Mouse (Mus musculus) thymus, postnatal 0 days (tissue): ENCODE results near the gene Cd28. TPM values are rescaled to one million over a fixed set of nuclear protein-coding genes. Genes with fewer than 3 reads are reported as not detected.
"Not testable (repeated sequence)": the region's sequence is repeated elsewhere in the genome, so short reads cannot be mapped to it uniquely, and the experiment has no call there.

ENCODE experiments used
- DNase-seq: peaks from one replicate; pipeline ENCODE4 v3.0.0-alpha.2; 2015; ENCODE audit warnings: low spot score
- polyA plus RNA-seq: library from polyadenylated mRNA; unstranded; fragments of >200 nt; fragmentation: Nextera tagmentation; extraction: Ambion mirVana; gene quantifications from 2 replicates; pipeline ENCODE4 v1.2.1, GENCODE M21; 2015

The Cd28 gene
- polyA plus RNA-seq, 1 experiment from 2014 or later = 103 TPM

DNA sequence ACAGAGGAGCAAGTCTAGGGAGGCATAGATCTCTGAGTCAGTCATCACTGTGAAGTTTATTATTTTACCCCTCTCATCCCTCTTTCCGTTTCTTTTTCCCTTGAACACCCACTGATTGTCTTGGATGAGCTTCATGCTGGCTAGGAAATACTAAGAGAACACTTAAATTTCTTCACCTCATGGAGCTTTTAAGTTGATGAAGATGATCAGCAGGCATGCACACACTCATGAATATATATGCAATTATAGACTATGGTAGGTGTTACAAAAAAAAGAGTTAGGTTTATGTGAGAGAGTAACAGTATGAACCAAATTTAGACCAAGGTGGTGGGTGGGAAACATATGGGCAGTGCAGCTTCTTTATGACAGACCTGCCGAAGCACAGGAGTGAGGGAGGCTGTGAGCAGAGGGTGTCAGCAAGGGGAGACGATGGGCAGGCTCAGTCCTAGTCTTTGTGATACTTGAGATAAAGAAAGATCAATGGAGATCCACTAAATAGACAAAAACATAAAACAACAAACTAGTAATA lies 79.1 kb downstream of the Cd28 start:
- DNase-seq = no peak

DNA sequence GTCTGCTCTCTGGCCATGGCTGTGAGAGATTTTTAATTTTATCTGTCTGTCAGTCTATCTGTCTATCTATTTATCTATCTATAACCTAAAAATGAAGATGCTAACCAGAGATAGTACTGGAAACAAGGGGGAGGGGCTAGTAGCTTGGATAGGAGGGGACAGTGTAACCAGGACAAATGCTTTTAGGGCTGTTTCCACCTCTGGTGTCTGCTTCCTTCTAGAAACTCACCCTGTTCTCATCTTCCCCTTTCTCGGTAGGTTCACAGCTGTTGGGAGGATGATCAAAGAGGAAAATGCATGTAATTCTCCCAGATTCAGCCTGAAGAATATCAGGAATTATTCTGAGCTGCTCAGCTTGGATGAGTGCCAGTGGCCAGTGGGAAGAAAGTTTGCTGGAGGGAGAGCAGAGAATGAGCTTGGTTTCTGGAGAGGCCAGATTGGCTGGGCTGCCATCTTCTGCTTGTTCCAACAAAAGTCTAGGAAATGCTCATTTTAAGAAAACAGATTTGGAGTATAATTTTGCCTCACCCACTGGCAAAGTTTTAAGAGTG lies 83.3 kb downstream of the Cd28 start:
- DNase-seq = no peak

GRCm38 (mm10) chr1:60801210-60801671 lies 84.6 kb downstream of the Cd28 start:
- DNase-seq = no peak

DNA sequence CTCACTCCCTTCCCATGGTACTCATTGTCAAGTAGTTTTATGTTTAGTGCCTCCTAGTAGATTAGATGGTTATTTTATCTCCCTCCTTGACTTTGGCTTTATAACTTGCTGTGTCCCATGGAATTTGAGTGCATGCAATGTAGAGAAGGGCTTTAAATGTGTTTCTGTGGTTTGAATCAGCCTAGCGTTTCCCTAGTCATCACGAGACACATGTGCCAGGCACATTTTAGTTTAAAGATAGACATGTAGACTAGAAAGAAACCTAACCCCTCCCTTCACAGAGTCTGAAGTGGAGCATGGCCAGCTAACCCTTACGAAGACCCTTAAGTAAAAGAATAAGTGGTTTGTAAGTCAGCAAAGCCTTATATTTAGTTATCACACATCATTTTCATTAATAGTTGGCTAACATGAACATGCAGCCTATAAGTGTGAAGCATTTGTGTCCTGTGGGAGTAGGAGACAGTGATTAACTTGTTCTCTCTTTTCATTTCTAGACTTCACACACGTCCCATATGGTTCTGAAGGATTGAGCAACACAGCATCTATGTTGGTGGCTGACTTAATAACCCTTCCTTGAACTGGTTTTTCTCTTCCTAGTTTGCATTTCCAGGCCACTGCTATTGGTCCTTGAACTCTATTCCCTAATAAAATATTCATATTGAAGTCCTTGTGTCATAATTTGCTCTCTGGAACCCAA lies 86.7 kb downstream of the Cd28 start:
- no peak for DNase-seq

DNA sequence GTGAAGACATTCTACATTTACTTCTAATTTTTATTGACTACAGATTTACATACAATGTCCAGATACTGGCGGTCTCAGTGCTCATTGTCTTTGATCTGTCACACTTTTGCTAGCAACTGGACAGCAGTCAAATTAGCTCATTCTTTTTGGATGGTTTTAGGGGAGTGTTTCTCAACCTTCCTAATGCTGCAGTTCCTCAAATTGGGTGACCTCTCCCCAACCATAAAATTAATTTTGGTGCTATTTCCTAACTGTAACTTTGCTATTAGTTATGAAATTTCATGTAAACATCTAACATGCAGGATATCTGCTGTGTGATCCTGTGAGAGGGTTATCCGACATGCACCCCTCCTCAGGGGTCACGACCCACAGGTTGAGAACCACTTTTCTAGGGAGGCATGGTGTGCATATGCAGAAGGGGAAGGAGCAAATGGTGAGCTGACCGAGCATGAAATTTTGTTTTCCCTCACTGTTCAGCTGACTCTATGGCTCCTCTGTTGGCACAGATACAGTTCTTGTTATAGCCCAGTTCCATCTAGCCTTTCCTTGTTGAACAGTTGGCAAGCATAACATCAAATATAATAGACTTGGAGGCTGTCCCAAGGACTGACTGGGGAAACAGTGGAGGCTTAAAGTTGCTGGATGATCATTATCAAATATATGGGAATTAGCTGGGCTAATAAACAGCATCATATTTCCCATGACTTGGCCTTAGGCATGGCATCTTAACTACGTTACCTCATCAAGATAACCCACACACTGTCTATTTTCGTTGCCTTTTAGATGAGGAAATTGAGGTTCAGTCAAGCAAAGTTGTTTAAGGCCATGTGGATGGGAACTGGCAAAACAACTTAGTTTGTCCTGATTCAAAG lies 87.5 kb downstream of the Cd28 start:
- DNase-seq = no peak

DNA sequence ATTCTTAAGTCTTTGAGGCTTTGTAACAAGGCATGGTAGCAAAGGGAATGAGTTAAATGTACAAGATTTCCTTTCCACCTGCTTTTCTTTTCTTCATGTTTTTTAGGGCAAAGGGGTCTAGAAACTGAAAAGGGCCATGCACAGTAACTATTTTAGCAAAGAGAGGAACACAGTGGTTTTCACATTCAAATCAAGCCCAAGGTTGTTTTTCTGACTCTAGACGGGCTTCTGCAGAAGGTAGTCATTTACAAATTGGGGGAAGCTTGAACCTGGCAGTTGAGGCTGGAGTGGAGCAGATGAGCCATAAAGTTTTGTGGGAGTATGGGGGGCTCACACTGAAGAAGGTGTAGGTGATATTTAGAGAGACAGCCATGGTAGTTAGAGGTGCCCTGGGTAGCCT lies 88.6 kb downstream of the Cd28 start:
- no peak for DNase-seq

- DNase-seq = no peak
These were observed 91.1 kb downstream of the Cd28 start for GRCm38 (mm10) chr1:60807748-60808147.

- DNase-seq = no peak
These were observed 91.9 kb downstream of the Cd28 start for GRCm38 (mm10) chr1:60808466-60808865.

GRCm38 (mm10) chr1:60809166-60809565 lies 92.6 kb downstream of the Cd28 start:
- DNase-seq = no peak

DNA sequence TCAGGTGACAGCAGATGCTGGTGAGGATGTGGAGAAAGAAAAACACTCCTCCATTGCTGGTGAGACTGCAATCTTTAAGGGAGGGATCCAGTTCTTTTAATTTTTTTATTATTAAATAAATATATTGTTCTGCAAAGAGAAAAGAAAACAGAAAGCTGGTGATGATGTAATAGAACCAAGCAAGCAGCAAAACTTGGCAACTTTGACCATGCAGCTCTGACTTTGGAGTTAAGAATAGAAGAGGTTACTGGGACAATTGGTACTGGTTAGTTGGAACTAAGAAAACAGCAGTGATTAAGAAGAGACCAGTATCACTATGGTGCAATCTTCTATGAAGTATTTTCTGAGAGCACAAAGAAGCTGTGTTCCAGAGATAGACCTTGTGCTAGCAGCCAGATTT lies 94.2 kb downstream of the Cd28 start:
- no peak for DNase-seq

DNA sequence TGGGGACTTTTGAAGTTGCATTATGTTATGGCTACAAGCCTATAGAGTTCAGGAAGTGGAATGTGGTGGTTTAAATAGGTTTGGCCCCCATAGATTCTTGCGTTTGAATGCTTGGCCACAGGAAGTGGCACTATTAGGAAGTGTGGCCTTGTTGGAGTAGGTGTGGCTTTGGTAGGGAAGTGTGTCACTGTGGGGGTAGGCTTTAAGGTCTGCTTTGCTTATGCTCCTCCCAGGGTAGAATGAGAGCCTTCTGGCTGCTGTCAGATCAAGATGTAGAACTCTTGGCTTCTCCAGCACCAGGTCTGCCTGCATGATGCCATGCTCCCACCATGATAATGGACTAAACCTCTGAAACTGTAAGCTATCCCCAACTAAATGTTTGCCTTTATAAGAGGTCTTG lies 95.4 kb downstream of the Cd28 start:
- no peak for DNase-seq

- DNase-seq = no peak
These were observed 96.8 kb downstream of the Cd28 start for GRCm38 (mm10) chr1:60813411-60813810.

DNA sequence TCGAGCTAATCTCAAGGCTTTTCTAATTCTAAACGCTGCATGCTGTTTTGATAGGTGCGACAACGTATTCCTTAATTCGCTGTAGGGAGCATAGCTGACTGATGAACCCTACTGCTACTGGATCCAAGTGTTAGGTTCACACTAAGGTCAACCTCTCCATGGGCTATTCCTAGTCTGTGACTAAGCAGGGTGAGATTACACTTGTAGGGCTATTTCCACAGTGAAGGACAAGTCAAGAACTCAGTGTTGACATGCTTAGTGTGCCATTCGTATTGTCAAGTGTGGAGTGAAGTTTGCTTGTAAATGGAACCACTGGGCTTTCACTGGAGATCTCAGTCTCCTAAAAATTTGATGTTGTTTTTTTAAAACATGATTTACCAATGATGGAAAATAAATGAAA lies 99.3 kb downstream of the Cd28 start:
- DNase-seq = no peak

GRCm38 (mm10) chr1:60818491-60818890 lies 101.9 kb downstream of the Cd28 start:
- not testable (repeated sequence) for DNase-seq

GRCm38 (mm10) chr1:60819993-60820392 lies 103.4 kb downstream of the Cd28 start:
- DNase-seq = no peak

DNA sequence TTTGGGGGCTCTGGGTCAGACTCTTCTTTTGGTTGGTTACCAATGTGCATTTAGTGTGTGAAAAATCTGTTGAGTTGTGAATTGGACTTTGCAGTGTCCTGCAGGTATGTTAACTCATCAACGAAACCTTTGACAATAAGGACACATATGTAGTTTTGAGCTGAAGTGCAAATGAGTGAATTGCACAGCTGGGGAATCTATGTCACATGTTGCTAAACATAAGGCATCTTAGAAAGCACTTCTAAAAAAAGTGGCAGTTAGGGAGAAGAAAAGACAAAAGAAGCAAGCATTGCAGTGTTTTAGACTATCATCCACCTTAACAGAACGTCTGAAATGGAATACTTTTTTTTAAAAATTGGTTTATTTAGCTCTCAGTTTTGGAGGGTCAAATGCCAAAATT lies 104.4 kb downstream of the Cd28 start:
- peak; percentile 50 for DNase-seq

DNA sequence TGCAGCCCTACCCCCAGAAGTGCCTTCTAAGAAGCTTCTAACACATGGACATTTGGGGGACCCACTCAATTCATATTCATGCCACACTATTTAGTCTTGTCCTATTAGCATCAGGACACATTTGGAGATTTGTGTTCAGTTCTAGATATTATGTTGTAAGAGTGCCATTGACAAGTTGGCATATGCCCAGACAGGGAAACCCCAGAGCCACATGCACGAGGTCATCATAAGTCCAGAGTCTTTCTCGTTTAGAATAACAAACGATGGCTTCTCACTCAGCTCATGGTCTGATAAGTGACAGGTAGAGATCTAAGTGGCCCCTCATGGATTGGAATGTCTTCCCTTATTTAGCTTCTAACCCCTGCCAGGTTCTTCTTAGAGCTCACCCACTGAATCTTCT lies 105.0 kb downstream of the Cd28 start:
- DNase-seq = no peak

Other genes with a start within 250 kb of the Cd28 start
- 6.9 and 8.7 TPM in 2 replicates for gene Raph1, start 149.7 kb upstream of the Cd28 start, polyA plus RNA-seq
- gene Ctla4, start 170.2 kb downstream of the Cd28 start, polyA plus RNA-seq = 11.3 and 12.9 TPM in 2 replicates